Mouse (Mus musculus): Measurements from ENCODE around the gene Zfp658. TPM values are rescaled to one million over a fixed set of nuclear protein-coding genes. Genes with fewer than 3 reads are reported as not detected.

Zfp658 gene
- polyA plus RNA-seq, 1 experiment from 2014 or later, result 6.1 TPM

- no peak for DNase-seq (ENCODE audit: low spot score)
- 83% methylated on average over 4 of the region's 4 CpGs for WGBS
- Histone ChIP-seq H3K27me3 (ENCODE audit: insufficient read depth, poor library complexity, severe bottlenecking) (no peaks in the 10 kb centered on the region), H3K4me1 (replicated peaks) (no peaks in the 10 kb centered on the region), H3K36me3 (no peaks in the 10 kb centered on the region), H3K27ac (no peak overlapping the region), H3K4me3 (no peak overlapping the region), H3K9me3 (no peaks in the 10 kb centered on the region)
Observed at GRCm38 (mm10) chr7:43548206-43548605, 13.8 kb upstream of the Zfp658 start.

- H3K9me3 ChIP-seq, result no peaks in the 10 kb centered on the region
- H3K36me3 ChIP-seq, result no peaks in the 10 kb centered on the region
- no peaks in the 10 kb centered on the region for H3K27me3 ChIP-seq (ENCODE audit: insufficient read depth, poor library complexity, severe bottlenecking)
- H3K4me3 ChIP-seq, result no peak overlapping the region
- no peak overlapping the region for H3K27ac ChIP-seq
- WGBS, result 79% methylated on average over 4 of the region's 4 CpGs
- no peak for DNase-seq (ENCODE audit: low spot score)
- H3K4me1 ChIP-seq (replicated peaks), result 0 out of 2 replicates have a peak, but pooled peaks cover 2% of the 10 kb centered on the region
Observed at GRCm38 (mm10) chr7:43553153-43553552, 8.9 kb upstream of the Zfp658 start.

GRCm38 (mm10) chr7:43554550-43554949, 7.5 kb upstream of the Zfp658 start:
- Histone ChIP-seq H3K4me1 (replicated peaks) (0 out of 2 replicates have a peak, but pooled peaks cover 2% of the 10 kb centered on the region), H3K36me3 (no peaks in the 10 kb centered on the region), H3K4me3 (no peak overlapping the region), H3K9me3 (no peaks in the 10 kb centered on the region), H3K27ac (no peak overlapping the region), H3K27me3 (ENCODE audit: insufficient read depth, poor library complexity, severe bottlenecking) (no peaks in the 10 kb centered on the region)
- WGBS, result 63% methylated on average over 3 of the region's 3 CpGs
- no peak for DNase-seq (ENCODE audit: low spot score)

GRCm38 (mm10) chr7:43555351-43555750, 6.7 kb upstream of the Zfp658 start:
- H3K27me3 ChIP-seq (ENCODE audit: insufficient read depth, poor library complexity, severe bottlenecking), result no peaks in the 10 kb centered on the region
- no peaks in the 10 kb centered on the region for H3K36me3 ChIP-seq
- WGBS, result 91% methylated on average over 5 of the region's 5 CpGs
- no peak for DNase-seq (ENCODE audit: low spot score)
- no peaks in the 10 kb centered on the region for H3K9me3 ChIP-seq
- 0 out of 2 replicates have a peak, but pooled peaks cover 2% of the 10 kb centered on the region for H3K4me1 ChIP-seq (replicated peaks)
- no peak overlapping the region for H3K4me3 ChIP-seq
- no peak overlapping the region for H3K27ac ChIP-seq

- Histone ChIP-seq H3K27me3 (ENCODE audit: insufficient read depth, poor library complexity, severe bottlenecking) (no peaks in the 10 kb centered on the region), H3K9me3 (no peaks in the 10 kb centered on the region), H3K4me1 (replicated peaks) (0 out of 2 replicates have a peak, but pooled peaks cover 2% of the 10 kb centered on the region), H3K4me3 (no peak overlapping the region), H3K27ac (no peak overlapping the region), H3K36me3 (no peaks in the 10 kb centered on the region)
- no peak for DNase-seq (ENCODE audit: low spot score)
- 90% methylated on average over 1 of the region's 1 CpGs for WGBS
Observed at GRCm38 (mm10) chr7:43556901-43557300, 5.2 kb upstream of the Zfp658 start.

- Histone ChIP-seq H3K9me3 (no peaks in the 10 kb centered on the region), H3K27me3 (ENCODE audit: insufficient read depth, poor library complexity, severe bottlenecking) (no peaks in the 10 kb centered on the region), H3K27ac (peak overlapping the region; percentile 91), H3K4me3 (peak overlapping the region; percentile 69), H3K36me3 (peaks cover 23% of the 10 kb centered on the region), H3K4me1 (replicated peaks) (peaks cover 15% of the 10 kb centered on the region)
- DNase-seq (ENCODE audit: low spot score), result no peak
- under 1% methylated on average over 10 of the region's 10 CpGs for WGBS
Observed at GRCm38 (mm10) chr7:43562651-43563070, 605 bp downstream of the Zfp658 start.

- Histone ChIP-seq H3K4me1 (replicated peaks) (peaks cover 15% of the 10 kb centered on the region), H3K27ac (peak overlapping the region; percentile 91), H3K4me3 (peak overlapping the region; percentile 69), H3K36me3 (peaks cover 29% of the 10 kb centered on the region), H3K9me3 (no peaks in the 10 kb centered on the region), H3K27me3 (ENCODE audit: insufficient read depth, poor library complexity, severe bottlenecking) (no peaks in the 10 kb centered on the region)
- WGBS, result 61% methylated on average over 6 of the region's 6 CpGs
- DNase-seq (ENCODE audit: low spot score), result no peak
Observed at GRCm38 (mm10) chr7:43563300-43563699, 1.2 kb downstream of the Zfp658 start.

GRCm38 (mm10) chr7:43571216-43571615, 9.2 kb downstream of the Zfp658 start:
- Histone ChIP-seq H3K9me3 (no peaks in the 10 kb centered on the region), H3K4me1 (replicated peaks) (no peaks in the 10 kb centered on the region), H3K36me3 (peaks cover 89% of the 10 kb centered on the region), H3K27me3 (ENCODE audit: insufficient read depth, poor library complexity, severe bottlenecking) (no peaks in the 10 kb centered on the region), H3K27ac (no peak overlapping the region), H3K4me3 (no peak overlapping the region)
- DNase-seq (ENCODE audit: low spot score), result no peak
- 93% methylated on average over 2 of the region's 2 CpGs for WGBS

- Histone ChIP-seq H3K4me1 (replicated peaks) (peaks cover 21% of the 10 kb centered on the region), H3K27ac (peak within 1 kb of the TSS; percentile 87), H3K27me3 (ENCODE audit: insufficient read depth, poor library complexity, severe bottlenecking) (no peaks in the 10 kb centered on the region), H3K9me3 (no peaks in the 10 kb centered on the region), H3K4me3 (peak within 1 kb of the TSS; percentile 63), H3K36me3 (peaks cover 27% of the 10 kb centered on the region)
- WGBS, result under 1% methylated on average over 37 of the region's 37 CpGs
- DNase-seq (ENCODE audit: low spot score), result peak; percentile 93
Observed at GRCm38 (mm10) chr7:43579440-43580171, 17.6 kb downstream of the Zfp658 start, which contains the start of gene Zfp719. Gene Zfp719 (plus strand): TSS chr7:43579610.

- peaks cover 21% of the 10 kb centered on the region for H3K4me1 ChIP-seq (replicated peaks)
Observed at GRCm38 (mm10) chr7:43580526-43580925, 18.5 kb downstream of the Zfp658 start.

GRCm38 (mm10) chr7:43584790-43585189, 22.7 kb downstream of the Zfp658 start:
- WGBS, result 90% methylated on average over 5 of the region's 5 CpGs
- peaks cover 21% of the 10 kb centered on the region for H3K4me1 ChIP-seq (replicated peaks)
- peaks cover 67% of the 10 kb centered on the region for H3K36me3 ChIP-seq
- no peak for DNase-seq (ENCODE audit: low spot score)
- no peaks in the 10 kb centered on the region for H3K9me3 ChIP-seq
- H3K27ac ChIP-seq, result no peak overlapping the region
- no peak overlapping the region for H3K4me3 ChIP-seq
- no peaks in the 10 kb centered on the region for H3K27me3 ChIP-seq (ENCODE audit: insufficient read depth, poor library complexity, severe bottlenecking)

More at GRCm38 (mm10) chr7:43580526-43580925, 18.5 kb downstream of the Zfp658 start:
- peaks cover 27% of the 10 kb centered on the region for H3K36me3 ChIP-seq
- no peak for DNase-seq (ENCODE audit: low spot score)
- WGBS, result 65% methylated on average over 5 of the region's 5 CpGs
- H3K27me3 ChIP-seq (ENCODE audit: insufficient read depth, poor library complexity, severe bottlenecking), result no peaks in the 10 kb centered on the region
- H3K4me3 ChIP-seq, result peak overlapping the region; percentile 63
- peak overlapping the region; percentile 87 for H3K27ac ChIP-seq
- no peaks in the 10 kb centered on the region for H3K9me3 ChIP-seq

- H3K4me3 ChIP-seq, result no peak overlapping the region
- H3K27ac ChIP-seq, result 0 out of 2 replicates have a peak overlapping the region, but pooled peaks have one; percentile 0
- 47% methylated on average over 5 of the region's 5 CpGs for WGBS
- H3K36me3 ChIP-seq, result no peaks in the 10 kb centered on the region
- H3K4me1 ChIP-seq (replicated peaks), result peaks cover 10% of the 10 kb centered on the region
- DNase-seq (ENCODE audit: low spot score), result no peak
- H3K27me3 ChIP-seq (ENCODE audit: insufficient read depth, poor library complexity, severe bottlenecking), result no peaks in the 10 kb centered on the region
- H3K9me3 ChIP-seq, result no peaks in the 10 kb centered on the region
Observed at GRCm38 (mm10) chr7:43601884-43602283, 39.8 kb downstream of the Zfp658 start.

GRCm38 (mm10) chr7:43606896-43607742, 45.1 kb downstream of the Zfp658 start, which contains the start of gene Zfp819:
Gene Zfp819 (plus strand): TSS chr7:43607169.
- Histone ChIP-seq H3K4me3 (peak within 1 kb of the TSS; percentile 64), H3K27me3 (ENCODE audit: insufficient read depth, poor library complexity, severe bottlenecking) (no peaks in the 10 kb centered on the region), H3K27ac (peak within 1 kb of the TSS; percentile 23; the same call in 1 of the 2 replicates), H3K9me3 (no peaks in the 10 kb centered on the region), H3K36me3 (no peaks in the 10 kb centered on the region), H3K4me1 (replicated peaks) (peaks cover 15% of the 10 kb centered on the region)
- WGBS, result 15% methylated on average over 41 of the region's 41 CpGs
- peak; percentile 73 for DNase-seq (ENCODE audit: low spot score)

Measured in hindbrain, embryonic 10.5 days (tissue).